Mouse (Mus musculus): ENCODE measurements around the gene Serpine1.

- TF ChIP-seq CTCF (IDR thresholded peaks at IDR 0.05; ENCODE audit: low read depth, low read length) (no peak), POLR2A (IDR thresholded peaks at IDR 0.05; ENCODE audit: insufficient read depth, low read length) (no peak), EP300 (IDR thresholded peaks at IDR 0.05; ENCODE audit: insufficient read depth, low read depth, low read length) (no peak)
These were observed 36.0 kb upstream of the Serpine1 start for GRCm38 (mm10) chr5:137108111-137108510.

Data from ES-Bruce4 (cell line).